Mouse (Mus musculus): ENCODE measurements around the gene P2ry6. TPM values are rescaled to one million over a fixed set of nuclear protein-coding genes. Genes with fewer than 3 reads are reported as not detected.

P2ry6 gene
- 4.3 and 4.9 TPM in 2 replicates for polyA plus RNA-seq (2012; rRNA removed)

- H3K27ac ChIP-seq (ENCODE audit: insufficient read depth, low read length): no peak within 1 kb of the TSS
- TF ChIP-seq POLR2A (IDR thresholded peaks at IDR 0.05; ENCODE audit: extremely low read depth, insufficient read depth, low read length): no peak
- TF ChIP-seq CTCF (IDR thresholded peaks at IDR 0.05; ENCODE audit: extremely low read depth, insufficient read depth, low read length): no peak
- H3K4me1 ChIP-seq (ENCODE audit: control insufficient read depth, insufficient read depth, low read length): no peaks in the 10 kb centered on the region; the same call in 1 of the 2 replicates
- H3K4me3 ChIP-seq (ENCODE audit: insufficient read depth, low read length): no peak within 1 kb of the TSS
These were observed at the start of gene P2ry6 for GRCm38 (mm10) chr7:100974135-100974903. P2ry6 (minus strand) TSS chr7:100974649.

- Histone ChIP-seq H3K4me3 (ENCODE audit: insufficient read depth, low read length) (no peak overlapping the region), H3K4me1 (ENCODE audit: control insufficient read depth, insufficient read depth, low read length) (no peaks in the 10 kb centered on the region), H3K27ac (ENCODE audit: insufficient read depth, low read length) (no peak overlapping the region)
- TF ChIP-seq CTCF (IDR thresholded peaks at IDR 0.05; ENCODE audit: extremely low read depth, insufficient read depth, low read length): no peak
- TF ChIP-seq POLR2A (IDR thresholded peaks at IDR 0.05; ENCODE audit: extremely low read depth, insufficient read depth, low read length): no peak
These were observed 43.0 kb upstream of the P2ry6 start for GRCm38 (mm10) chr7:101017492-101017891.

GRCm38 (mm10) chr7:101017021-101017461, 42.6 kb upstream of the P2ry6 start:
- no peak overlapping the region for H3K27ac ChIP-seq (ENCODE audit: insufficient read depth, low read length)
- H3K4me3 ChIP-seq (ENCODE audit: insufficient read depth, low read length): no peak overlapping the region
- TF ChIP-seq CTCF (IDR thresholded peaks at IDR 0.05; ENCODE audit: extremely low read depth, insufficient read depth, low read length) (no peak), POLR2A (IDR thresholded peaks at IDR 0.05; ENCODE audit: extremely low read depth, insufficient read depth, low read length) (no peak)
- no peaks in the 10 kb centered on the region for H3K4me1 ChIP-seq (ENCODE audit: control insufficient read depth, insufficient read depth, low read length)

- Histone ChIP-seq H3K4me3 (ENCODE audit: insufficient read depth, low read length) (no peak overlapping the region), H3K27ac (ENCODE audit: insufficient read depth, low read length) (no peak overlapping the region), H3K4me1 (ENCODE audit: control insufficient read depth, insufficient read depth, low read length) (no peaks in the 10 kb centered on the region)
- TF ChIP-seq POLR2A (IDR thresholded peaks at IDR 0.05; ENCODE audit: extremely low read depth, insufficient read depth, low read length) (no peak), CTCF (IDR thresholded peaks at IDR 0.05; ENCODE audit: extremely low read depth, insufficient read depth, low read length) (no peak)
These were observed 40.5 kb upstream of the P2ry6 start for GRCm38 (mm10) chr7:101014985-101015384.

GRCm38 (mm10) chr7:101014041-101014440, 39.6 kb upstream of the P2ry6 start:
- H3K27ac ChIP-seq (ENCODE audit: insufficient read depth, low read length): no peak overlapping the region
- TF ChIP-seq POLR2A (IDR thresholded peaks at IDR 0.05; ENCODE audit: extremely low read depth, insufficient read depth, low read length) (no peak), CTCF (IDR thresholded peaks at IDR 0.05; ENCODE audit: extremely low read depth, insufficient read depth, low read length) (no peak)
- no peaks in the 10 kb centered on the region for H3K4me1 ChIP-seq (ENCODE audit: control insufficient read depth, insufficient read depth, low read length)
- H3K4me3 ChIP-seq (ENCODE audit: insufficient read depth, low read length): no peak overlapping the region

- TF ChIP-seq CTCF (IDR thresholded peaks at IDR 0.05; ENCODE audit: extremely low read depth, insufficient read depth, low read length) (no peak), POLR2A (IDR thresholded peaks at IDR 0.05; ENCODE audit: extremely low read depth, insufficient read depth, low read length) (no peak)
- Histone ChIP-seq H3K4me1 (ENCODE audit: control insufficient read depth, insufficient read depth, low read length) (no peaks in the 10 kb centered on the region), H3K27ac (ENCODE audit: insufficient read depth, low read length) (no peak within 1 kb of the TSS), H3K4me3 (ENCODE audit: insufficient read depth, low read length) (peak within 1 kb of the TSS; percentile 25; the same call in 1 of the 2 replicates)
These were observed 38.1 kb upstream of the P2ry6 start, which contains the start of gene P2ry2 for GRCm38 (mm10) chr7:101012541-101012940. P2ry2 (minus strand) TSS chr7:101012866.

GRCm38 (mm10) chr7:101011681-101012367, 37.4 kb upstream of the P2ry6 start:
- H3K4me3 ChIP-seq (ENCODE audit: insufficient read depth, low read length): peak overlapping the region; percentile 25; the same call in 1 of the 2 replicates
- H3K27ac ChIP-seq (ENCODE audit: insufficient read depth, low read length): no peak overlapping the region
- no peak for TF ChIP-seq CTCF (IDR thresholded peaks at IDR 0.05; ENCODE audit: extremely low read depth, insufficient read depth, low read length)
- no peak for TF ChIP-seq POLR2A (IDR thresholded peaks at IDR 0.05; ENCODE audit: extremely low read depth, insufficient read depth, low read length)
- no peaks in the 10 kb centered on the region for H3K4me1 ChIP-seq (ENCODE audit: control insufficient read depth, insufficient read depth, low read length)

- Histone ChIP-seq H3K4me1 (ENCODE audit: control insufficient read depth, insufficient read depth, low read length) (no peaks in the 10 kb centered on the region), H3K4me3 (ENCODE audit: insufficient read depth, low read length) (no peak overlapping the region), H3K27ac (ENCODE audit: insufficient read depth, low read length) (no peak overlapping the region)
- TF ChIP-seq POLR2A (IDR thresholded peaks at IDR 0.05; ENCODE audit: extremely low read depth, insufficient read depth, low read length) (no peak), CTCF (IDR thresholded peaks at IDR 0.05; ENCODE audit: extremely low read depth, insufficient read depth, low read length) (no peak)
These were observed 36.3 kb upstream of the P2ry6 start for GRCm38 (mm10) chr7:101010741-101011140.

GRCm38 (mm10) chr7:101006201-101006600, 31.8 kb upstream of the P2ry6 start:
- TF ChIP-seq POLR2A (IDR thresholded peaks at IDR 0.05; ENCODE audit: extremely low read depth, insufficient read depth, low read length) (no peak), CTCF (IDR thresholded peaks at IDR 0.05; ENCODE audit: extremely low read depth, insufficient read depth, low read length) (no peak)
- Histone ChIP-seq H3K27ac (ENCODE audit: insufficient read depth, low read length) (no peak overlapping the region), H3K4me1 (ENCODE audit: control insufficient read depth, insufficient read depth, low read length) (no peaks in the 10 kb centered on the region), H3K4me3 (ENCODE audit: insufficient read depth, low read length) (no peak overlapping the region)
